ENCODE assay signal across 18 mouse cellular contexts in the genomic region with DNA sequence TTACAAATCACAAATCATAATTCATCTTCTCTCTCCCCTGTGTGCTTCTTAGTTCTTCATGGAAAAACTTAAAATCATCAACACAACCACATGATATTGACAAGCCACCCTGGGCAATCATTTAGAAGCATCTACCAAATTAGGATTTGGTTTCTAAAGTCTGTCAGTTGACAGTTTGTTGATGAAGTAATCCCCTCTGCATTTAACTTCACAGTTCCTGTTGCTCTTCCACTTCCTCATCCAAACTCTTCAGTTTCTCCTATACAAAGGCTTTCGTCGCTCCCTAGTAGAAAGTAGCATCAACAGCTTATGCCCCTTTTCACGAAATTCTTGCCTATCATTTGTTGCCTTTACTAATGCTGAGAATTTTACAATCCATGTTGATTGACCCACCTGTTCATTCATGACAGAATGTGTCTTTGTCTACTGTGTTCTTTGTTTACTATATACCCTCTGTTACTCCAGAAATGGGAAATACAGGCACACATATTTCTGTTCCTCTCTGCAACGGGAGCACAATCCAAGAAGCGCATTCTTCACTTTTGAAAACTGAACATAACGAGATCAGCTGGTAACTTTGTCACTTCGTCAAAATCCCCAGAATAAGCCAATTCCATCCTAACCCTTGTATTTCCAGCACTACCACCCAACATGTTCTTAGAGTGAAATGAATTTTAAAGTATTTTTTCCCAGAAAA.
"Had no signal": no experiment of that assay in that cellular context is flagged by ENCODE, and none has a peak within 500 bp of the region (broad histone marks: within the 10 kb centered on the region; RNA-seq: fewer than 3 reads in every experiment).

No protein-coding gene starts in this region.

- H3K36me3 ChIP-seq: lung, embryonic 15.5 days; midbrain, embryonic 10.5 days; midbrain, embryonic 13.5 days had no signal

- ATAC-seq: midbrain, embryonic 13.5 days; midbrain, embryonic 16.5 days had no signal

- H3K27me3 ChIP-seq: lung, embryonic 15.5 days; megakaryocyte, embryonic 14.5 days; midbrain, embryonic 13.5 days had no signal

- H3K4me3 ChIP-seq: layer of hippocampus, adult 2 months; left cerebral cortex, adult 2 months; lung, embryonic 15.5 days; megakaryocyte, embryonic 14.5 days; midbrain, embryonic 10.5 days; midbrain, embryonic 13.5 days had no signal

- H3K27ac ChIP-seq: layer of hippocampus, adult 2 months; left cerebral cortex, adult 2 months; liver, embryonic 14.5 days; lung, embryonic 15.5 days; midbrain, embryonic 10.5 days; midbrain, embryonic 13.5 days had no signal

- H3K4me2 ChIP-seq: lung, embryonic 15.5 days; midbrain, embryonic 13.5 days had no signal

- H3K4me1 ChIP-seq: lung, embryonic 15.5 days; midbrain, embryonic 10.5 days; midbrain, embryonic 13.5 days had no signal

- DNase-seq: kidney, adult 18-20 months; kidney, adult 9 months; kidney, postnatal 14 days; kidney, postnatal 4 days; layer of hippocampus, adult 9-11 months; lung, adult 18-20 months; lung, postnatal 10 days; lung, postnatal 36 days; thymus, adult 18-20 months; thymus, postnatal 36 days had no signal

- H3K9me3 ChIP-seq: lung, embryonic 15.5 days; megakaryocyte, embryonic 14.5 days; midbrain, embryonic 10.5 days; midbrain, embryonic 13.5 days had no signal

- H3K9ac ChIP-seq: liver, embryonic 14.5 days; lung, embryonic 15.5 days; midbrain, embryonic 13.5 days had no signal
